Mouse (Mus musculus) embryonic stem cell, embryonic (primary cell): ENCODE results near the gene Clec11a.

Experiments used
- CTCF ChIA-PET, 4 experiments: fragments of 300-600 bp in 2 of 4; fragments of 350-600 bp in 2 of 4; sonication (Branson Sonifier 250); formaldehyde crosslinking; loops; one replicate each; lab custom pipeline; 2022; ENCODE audit warnings: inconsistent platforms in 2 of 4; lab: Charles Lee
- POLR2A ChIA-PET, 4 experiments: fragments of 300-600 bp in 2 of 4; fragments of 350-600 bp in 2 of 4; sonication (Branson Sonifier 250); formaldehyde crosslinking; loops; one replicate each; lab custom pipeline; 2022; ENCODE audit warnings: antibody characterized with exemption in 4 of 4, inconsistent platforms in 1 of 4; lab: Charles Lee

Clec11a gene

GRCm38 (mm10) chr7:44306516-44307240, at the start of gene Clec11a:
Gene Clec11a, minus strand, starts transcription at chr7:44306902.
- CTCF ChIA-PET = no interaction called here
- POLR2A ChIA-PET = interaction anchor here in 2 of 4 experiments (0.6 to 1.7 kb wide), 5 partner anchors 10 to 61 kb away, joined by 3 to 6 read pairs (median 3); partner anchors contain the start of genes 1700028J19Rik (in 1 of the 2) and 2410002F23Rik (in 1 of the 2)

DNA sequence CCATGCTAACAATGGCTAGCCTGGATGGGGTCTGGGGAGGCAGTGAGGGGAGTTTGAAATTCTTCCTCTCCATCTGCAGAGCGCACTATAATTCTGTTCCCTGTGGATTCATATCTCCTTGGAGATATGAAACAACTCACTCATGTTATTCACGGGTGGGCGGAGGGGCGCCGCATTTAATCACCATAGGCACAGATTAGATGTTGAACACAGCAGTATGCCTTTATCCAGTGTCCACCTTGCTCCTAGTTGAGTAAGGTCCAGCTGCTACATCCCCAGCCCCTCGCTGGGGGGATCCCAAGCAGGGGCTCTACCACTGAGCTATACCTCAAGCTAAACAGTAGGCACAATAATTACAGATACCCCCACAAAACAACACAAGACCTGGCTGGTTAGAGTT, 48.7 kb upstream of the Clec11a start:
- POLR2A ChIA-PET = interaction anchor here in 2 of 4 experiments (0.8 to 3.4 kb wide), 13 partner anchors 10 to 235 kb away, joined by 3 to 20 read pairs (median 4); partner anchors contain the start of gene Kcnc3 (in 1 of the 2)
- CTCF ChIA-PET = interaction anchor here in 2 of 4 experiments (1.0 to 3.1 kb wide), 4 partner anchors 20 to 92 kb away, joined by 3 to 13 read pairs (median 4); no protein-coding TSS in a partner anchor

DNA sequence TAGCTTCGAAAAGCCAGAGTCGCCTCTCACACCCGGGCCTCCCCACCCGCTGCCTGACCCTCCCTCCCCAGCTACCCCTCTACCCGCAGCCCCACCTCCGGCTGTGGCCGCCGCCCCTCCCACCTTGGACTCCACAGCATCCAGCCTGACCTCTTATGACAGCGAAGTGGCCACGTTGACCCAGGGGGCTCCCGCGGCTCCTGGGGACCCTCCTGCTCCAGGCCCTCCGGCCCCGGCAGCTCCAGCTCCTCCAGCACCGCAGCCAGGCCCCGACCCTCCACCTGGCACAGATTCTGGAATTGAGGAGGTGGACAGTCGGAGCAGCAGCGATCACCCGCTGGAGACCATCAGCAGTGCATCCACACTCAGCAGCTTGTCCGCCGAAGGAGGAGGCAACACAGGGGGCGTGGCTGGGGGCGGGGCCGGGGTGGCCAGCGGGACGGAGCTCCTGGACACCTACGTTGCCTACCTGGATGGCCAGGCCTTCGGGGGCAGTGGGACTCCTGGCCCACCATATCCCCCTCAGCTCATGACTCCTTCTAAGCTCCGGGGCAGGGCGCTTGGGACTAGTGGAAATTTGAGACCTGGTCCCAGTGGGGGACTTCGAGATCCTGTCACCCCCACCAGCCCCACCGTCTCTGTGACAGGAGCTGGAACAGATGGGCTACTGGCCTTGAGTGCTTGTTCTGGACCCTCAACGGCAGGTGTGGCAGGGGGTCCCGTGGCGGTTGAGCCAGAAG, 47.1 kb upstream of the Clec11a start:
- POLR2A ChIA-PET = interaction anchor here (0.5 to 3.4 kb wide), 36 partner anchors 9 to 1103 kb away, joined by 3 to 20 read pairs (median 4); partner anchors contain the start of genes 1700028J19Rik (in 1 of the 4), 2410002F23Rik (in 1 of the 4), Clec11a (in 1 of the 4) and Emc10 (in 1 of the 4)
- CTCF ChIA-PET = interaction anchor here (0.5 to 3.1 kb wide), 19 partner anchors 10 to 270 kb away, joined by 3 to 13 read pairs (median 3); no protein-coding TSS in a partner anchor

- ChIA-PET POLR2A (interaction anchor here (0.6 to 3.4 kb wide), 23 partner anchors 8 to 617 kb away, joined by 3 to 20 read pairs (median 4); partner anchors contain the start of genes Emc10 (in 1 of the 4) and Fam71e1 (in 1 of the 4)), CTCF (interaction anchor here in 3 of 4 experiments (0.5 to 3.1 kb wide), 15 partner anchors 9 to 271 kb away, joined by 3 to 13 read pairs (median 4); no protein-coding TSS in a partner anchor)
Measured at GRCm38 (mm10) chr7:44352750-44353600, 46.3 kb upstream of the Clec11a start.

DNA sequence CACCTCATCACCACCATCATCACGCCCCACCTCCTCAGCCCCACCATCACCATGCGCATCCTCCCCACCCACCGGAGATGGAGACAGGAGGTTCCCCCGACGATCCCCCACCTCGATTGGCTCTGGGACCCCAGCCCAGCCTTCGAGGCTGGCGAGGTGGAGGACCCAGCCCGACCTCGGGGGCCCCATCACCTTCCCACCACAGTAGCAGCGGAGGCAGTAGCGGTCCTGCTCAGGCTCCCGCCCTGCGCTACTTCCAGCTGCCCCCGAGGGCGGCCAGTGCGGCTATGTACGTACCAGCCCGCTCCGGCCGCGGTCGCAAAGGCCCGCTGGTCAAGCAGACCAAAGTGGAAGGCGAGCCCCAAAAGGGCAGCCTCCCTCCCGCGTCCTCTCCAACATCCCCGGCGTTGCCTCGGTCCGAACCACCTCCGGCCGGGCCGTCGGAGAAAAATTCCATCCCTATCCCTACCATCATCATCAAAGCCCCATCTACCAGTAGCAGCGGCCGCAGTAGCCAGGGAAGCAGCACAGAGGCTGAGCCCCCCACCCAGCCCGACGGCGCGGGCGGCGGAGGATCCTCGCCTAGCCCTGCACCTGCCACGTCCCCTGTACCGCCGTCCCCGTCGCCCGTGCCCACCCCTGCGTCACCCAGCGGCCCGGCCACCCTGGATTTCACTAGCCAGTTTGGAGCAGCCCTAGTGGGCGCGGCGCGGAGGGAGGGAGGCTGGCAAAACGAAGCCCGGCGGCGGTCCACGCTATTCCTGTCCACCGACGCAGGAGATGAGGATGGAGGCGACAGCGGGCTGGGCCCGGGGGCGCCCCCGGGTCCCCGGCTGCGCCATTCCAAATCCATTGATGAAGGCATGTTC, 45.4 kb upstream of the Clec11a start:
- ChIA-PET CTCF (interaction anchor here (0.5 to 3.1 kb wide), 46 partner anchors 8 to 432 kb away, joined by 3 to 48 read pairs (median 5); partner anchors contain the start of genes Gm15517 (in 2 of the 4), Emc10 (in 1 of the 4) and Fam71e1 (in 1 of the 4)), POLR2A (interaction anchor here in 3 of 4 experiments (0.6 to 3.6 kb wide), 27 partner anchors 8 to 437 kb away, joined by 3 to 20 read pairs (median 6); partner anchors contain the start of genes 1700028J19Rik (in 1 of the 3), 2410002F23Rik (in 1 of the 3), Fam71e1 (in 1 of the 3) and Gm15517 (in 1 of the 3))

DNA sequence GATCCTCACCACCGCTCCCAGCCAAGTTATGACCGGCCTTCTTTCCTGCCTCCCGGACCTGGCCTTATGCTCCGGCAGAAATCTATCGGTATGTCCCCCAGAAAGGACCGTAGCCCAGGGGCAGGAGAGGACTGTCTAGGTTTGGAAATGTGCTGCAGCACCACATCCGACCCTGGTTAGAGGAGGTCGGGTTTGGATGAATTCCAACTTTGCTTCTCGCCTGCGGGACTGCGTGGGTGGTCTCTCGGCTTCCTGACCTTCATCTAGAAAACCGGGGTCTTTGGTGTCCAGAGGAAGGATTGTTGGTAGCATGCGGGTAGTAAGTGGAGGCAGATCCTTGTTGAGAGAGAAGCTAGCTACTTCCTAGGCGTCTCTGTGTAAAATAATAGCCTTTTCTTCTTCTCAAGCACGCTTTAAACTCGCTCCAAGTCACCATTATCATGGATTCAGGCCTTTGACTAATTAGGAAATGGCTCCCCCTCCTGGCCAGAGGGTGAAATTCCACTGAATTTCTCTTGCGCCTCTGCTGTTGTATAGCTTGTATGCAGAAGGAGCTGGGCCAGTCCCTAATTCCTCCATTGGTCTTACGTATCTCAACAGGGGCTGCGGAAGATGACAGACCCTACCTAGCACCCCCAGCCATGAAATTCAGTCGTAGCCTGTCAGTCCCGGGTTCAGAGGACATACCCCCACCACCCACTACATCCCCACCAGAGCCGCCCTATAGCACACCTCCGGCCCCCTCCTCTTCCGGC, 44.4 kb upstream of the Clec11a start:
- ChIA-PET CTCF (interaction anchor here (0.6 to 3.1 kb wide), 47 partner anchors 9 to 431 kb away, joined by 3 to 48 read pairs (median 4); partner anchors contain the start of genes Gm15517 (in 2 of the 4), 1700028J19Rik (in 1 of the 4), 2410002F23Rik (in 1 of the 4) and Emc10 (in 1 of the 4)), POLR2A (interaction anchor here in 3 of 4 experiments (0.6 to 3.6 kb wide), 34 partner anchors 8 to 436 kb away, joined by 3 to 20 read pairs (median 4); partner anchors contain the start of genes Josd2 (in 2 of the 3), 1700028J19Rik (in 1 of the 3), 2410002F23Rik (in 1 of the 3) and Fam71e1 (in 1 of the 3))

DNA sequence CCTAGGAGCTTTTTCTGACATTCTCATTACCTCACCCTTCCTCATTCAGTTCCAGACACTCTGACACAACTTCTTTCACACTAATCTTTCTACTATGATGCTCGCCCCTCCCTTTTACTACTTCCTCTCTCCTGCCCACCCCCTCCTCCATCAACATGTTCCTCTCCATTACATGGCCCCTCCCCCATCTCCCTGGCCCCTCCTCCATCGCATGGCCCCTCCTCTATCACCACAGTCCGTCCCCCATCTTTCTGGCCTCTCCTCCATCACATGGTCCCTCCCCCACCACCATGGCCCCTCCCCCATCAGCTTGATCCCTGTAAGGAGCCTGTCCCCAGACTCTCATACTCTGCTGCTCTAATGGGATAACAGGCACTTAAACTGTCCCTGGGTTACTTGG, 42.3 kb upstream of the Clec11a start:
- CTCF ChIA-PET = interaction anchor here in 3 of 4 experiments (0.6 to 2.0 kb wide), 6 partner anchors 86 to 434 kb away, joined by 3 to 17 read pairs (median 6); no protein-coding TSS in a partner anchor
- POLR2A ChIA-PET = interaction anchor here (0.6 to 3.6 kb wide), 16 partner anchors 11 to 776 kb away, joined by 3 to 20 read pairs (median 4); partner anchors contain the start of gene Gm15517 (in 1 of the 4)

- ChIA-PET POLR2A (interaction anchor here in 3 of 4 experiments (0.7 to 2.5 kb wide), 10 partner anchors 9 to 585 kb away, joined by 3 to 10 read pairs (median 4); no protein-coding TSS in a partner anchor), CTCF (interaction anchor here in 2 of 4 experiments (0.7 to 1.8 kb wide), 5 partner anchors 27 to 1442 kb away, joined by 3 to 5 read pairs (median 3); no protein-coding TSS in a partner anchor)
Measured at GRCm38 (mm10) chr7:44344622-44345021, 37.9 kb upstream of the Clec11a start.

GRCm38 (mm10) chr7:44343459-44344015, 36.8 kb upstream of the Clec11a start:
- POLR2A ChIA-PET = interaction anchor here in 3 of 4 experiments (0.5 to 2.5 kb wide), 21 partner anchors 8 to 608 kb away, joined by 3 to 10 read pairs (median 4); no protein-coding TSS in a partner anchor
- CTCF ChIA-PET = interaction anchor here (0.6 to 1.8 kb wide), 16 partner anchors 9 to 1392 kb away, joined by 3 to 10 read pairs (median 3); partner anchors contain the start of genes 1700028J19Rik (in 1 of the 4) and 2410002F23Rik (in 1 of the 4)

GRCm38 (mm10) chr7:44341714-44342113, 35.0 kb upstream of the Clec11a start:
- ChIA-PET POLR2A (interaction anchor here in 2 of 4 experiments (1.1 to 2.0 kb wide), 4 partner anchors 14 to 32 kb away, joined by 3 to 4 read pairs (median 4); no protein-coding TSS in a partner anchor), CTCF (no interaction called here)

- POLR2A ChIA-PET = interaction anchor here in 3 of 4 experiments (0.6 to 1.8 kb wide), 4 partner anchors 14 to 94 kb away, joined by 3 to 4 read pairs (median 4); partner anchors contain the start of genes 1700028J19Rik (in 1 of the 3) and 2410002F23Rik (in 1 of the 3)
- CTCF ChIA-PET = interaction anchor here in 2 of 4 experiments (0.6 to 1.2 kb wide), 2 partner anchors 19 to 144 kb away, joined by 3 read pairs; no protein-coding TSS in a partner anchor
Measured at GRCm38 (mm10) chr7:44341119-44341518, 34.4 kb upstream of the Clec11a start.

DNA sequence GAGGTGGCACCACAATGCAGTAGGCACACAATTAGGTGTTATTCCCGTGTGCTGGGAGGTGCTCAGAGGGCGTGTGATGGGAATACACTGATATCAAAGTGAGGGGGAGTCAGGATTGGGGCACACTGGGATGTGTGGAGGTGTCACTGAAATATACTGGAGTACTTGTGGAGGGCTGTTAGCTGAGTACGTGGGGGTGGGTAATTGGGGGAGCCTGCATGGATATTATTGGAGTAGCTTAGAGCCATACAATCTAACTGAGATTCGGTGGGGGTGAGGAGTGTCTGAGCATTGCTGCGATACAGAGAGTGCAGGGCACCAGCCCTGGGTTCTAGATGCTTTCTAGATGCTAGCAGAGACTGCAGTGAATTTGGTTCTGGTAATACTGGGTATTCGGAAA, 33.5 kb upstream of the Clec11a start:
- ChIA-PET POLR2A (interaction anchor here in 3 of 4 experiments (0.6 to 1.2 kb wide), 6 partner anchors 17 to 368 kb away, joined by 3 to 6 read pairs (median 3); no protein-coding TSS in a partner anchor), CTCF (interaction anchor here in 2 of 4 experiments (0.6 to 1.2 kb wide), 2 partner anchors 20 to 145 kb away, joined by 3 read pairs; no protein-coding TSS in a partner anchor)

DNA sequence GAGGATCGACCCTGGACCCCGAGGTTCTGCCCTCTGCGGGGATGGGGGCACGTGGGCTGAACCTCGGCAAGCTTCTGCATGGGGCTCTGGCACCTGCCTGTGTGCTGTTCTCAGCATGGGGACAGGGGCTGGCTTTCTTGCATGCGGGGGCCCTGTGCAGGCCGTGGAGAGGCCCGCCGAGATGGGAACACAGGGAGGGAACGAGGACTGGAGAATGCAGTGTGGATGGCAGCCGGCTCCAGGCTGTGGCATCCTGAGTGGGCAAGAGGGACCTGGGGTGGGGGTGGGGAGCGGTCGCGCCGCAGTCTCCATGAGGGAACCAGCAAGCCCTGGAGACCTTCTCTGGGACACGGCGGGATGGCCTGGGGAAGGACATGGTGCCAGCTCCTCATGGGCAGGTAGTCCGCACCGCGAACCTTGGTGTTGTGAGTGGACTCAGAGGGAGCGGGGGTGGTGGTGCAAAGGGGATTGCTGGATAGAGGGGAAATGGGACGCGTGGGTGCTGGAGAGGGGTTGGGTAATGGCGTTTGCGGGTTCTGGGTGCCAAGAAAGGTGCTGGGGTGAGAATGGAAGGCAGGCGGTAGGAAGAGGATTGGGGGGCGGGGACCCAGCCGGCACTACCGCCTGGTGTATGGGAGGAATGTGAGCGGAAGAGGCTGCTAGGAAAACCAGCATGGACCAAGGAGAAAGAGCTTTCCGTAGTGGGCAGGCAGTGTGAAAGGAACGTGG, 30.6 kb upstream of the Clec11a start:
- CTCF ChIA-PET = no interaction called here
- POLR2A ChIA-PET = interaction anchor here in 3 of 4 experiments (0.5 to 2.7 kb wide), 4 partner anchors 9 to 32 kb away, joined by 3 to 10 read pairs (median 3); no protein-coding TSS in a partner anchor
